Mouse (Mus musculus) gastrocnemius, adult 2 months (tissue): ENCODE measurements around the gene Rasal1. TPM values are rescaled to one million over a fixed set of nuclear protein-coding genes. Genes with fewer than 3 reads are reported as not detected.

Source experiments
- DNase-seq: peaks from one replicate; pipeline ENCODE4 v3.0.0; 2022
- H3K27ac ChIP-seq: fragments of 200-600 bp; 2 replicates; pipeline ENCODE4 v1.8.1; 2022; ENCODE audit warnings: mild to moderate bottlenecking
- H3K4me3 ChIP-seq: fragments of 200-600 bp; 2 replicates; pipeline ENCODE4 v1.8.1; 2022; ENCODE audit warnings: mild to moderate bottlenecking, moderate library complexity
- CTCF ChIP-seq: fragments of 200-600 bp; IDR thresholded peaks from 2 replicates; pipeline ENCODE4 v1.8.1; 2022; ENCODE audit warnings: antibody characterized with exemption, mild to moderate bottlenecking, moderate library complexity
- intact Hi-C: fragments of 180-260 bp; cut with DNase I; formaldehyde crosslinking; loops from one replicate; pipeline ENCODE4 v1.15.1; 2025
- total RNA-seq, 2 experiments: library from RNA; stranded (reverse); gene quantifications; 2 replicates each; pipeline ENCODE4 v1.2.3; 2021

Rasal1 gene
- total RNA-seq, 2 experiments from 2014 or later, result not detected

DNA sequence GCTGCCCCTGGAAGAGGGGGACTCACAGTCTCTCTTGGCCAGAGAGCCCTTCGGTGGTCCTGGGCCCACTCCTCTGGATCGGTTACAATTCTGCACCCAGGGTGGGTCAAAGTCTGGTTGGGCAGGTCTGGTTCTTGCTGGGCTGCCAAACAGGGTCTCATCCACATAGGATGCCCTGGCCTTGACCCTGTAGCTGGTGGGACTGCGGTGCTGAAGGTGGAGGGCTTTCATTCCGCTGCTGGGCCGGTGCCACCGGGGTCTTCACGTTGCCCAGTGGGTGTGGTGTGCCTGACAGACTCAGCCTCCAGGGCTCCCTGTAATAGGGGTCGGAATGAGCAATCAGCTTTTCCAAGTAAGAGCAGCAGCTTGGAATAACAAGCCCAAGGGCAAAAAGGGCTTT is 37.2 kb upstream of the Rasal1 start:
- TF ChIP-seq CTCF, result no peak
- peak overlapping the region; percentile 78 for H3K4me3 ChIP-seq
- DNase-seq, result no peak
- H3K27ac ChIP-seq, result peak overlapping the region; percentile 98
- intact Hi-C loops, result no loop called here

DNA sequence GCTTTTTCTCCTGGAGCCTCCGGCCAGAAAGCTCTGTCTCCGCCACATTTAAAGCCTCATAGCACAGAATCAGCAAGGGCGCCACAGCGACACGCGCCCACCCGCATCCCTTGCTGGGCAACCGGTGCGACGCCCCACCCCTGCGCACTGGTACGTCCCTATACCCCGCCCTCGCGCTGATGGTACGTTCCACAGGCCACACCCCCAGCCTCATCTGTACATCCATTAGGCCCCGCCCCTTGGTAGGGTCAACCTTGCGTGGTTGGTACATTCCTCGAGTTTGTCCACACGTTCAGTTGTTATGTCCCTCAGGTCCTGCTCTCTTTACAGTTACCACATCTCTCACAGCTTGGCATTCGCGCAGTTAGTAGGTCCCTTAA is 36.2 kb upstream of the Rasal1 start, which contains the start of the genes Rita1 and Ddx54:
TSS of gene Rita1 (minus strand) at position 148 of the 380 bp plus-strand sequence.
TSS of gene Ddx54 (plus strand) at position 298 of the 380 bp plus-strand sequence.
- TF ChIP-seq CTCF, result no peak
- intact Hi-C loops, result no loop called here
- peak within 1 kb of the TSS; percentile 78 for H3K4me3 ChIP-seq
- peak; percentile 97 for DNase-seq
- peak within 1 kb of the TSS; percentile 98 for H3K27ac ChIP-seq

GRCm38 (mm10) chr5:120612822-120613604 is 35.6 kb upstream of the Rasal1 start:
- Histone ChIP-seq H3K27ac (peak overlapping the region; percentile 98), H3K4me3 (peak overlapping the region; percentile 78)
- TF ChIP-seq CTCF, result no peak
- peak; percentile 100 for DNase-seq
- intact Hi-C loops, result no loop called here

GRCm38 (mm10) chr5:120615903-120616302 is 32.7 kb upstream of the Rasal1 start:
- H3K4me3 ChIP-seq, result no peak overlapping the region
- H3K27ac ChIP-seq, result no peak overlapping the region
- intact Hi-C loops, result no loop called here
- DNase-seq, result no peak
- TF ChIP-seq CTCF, result peak; percentile 58

- TF ChIP-seq CTCF, result no peak
- Histone ChIP-seq H3K4me3 (no peak overlapping the region), H3K27ac (no peak overlapping the region)
- intact Hi-C loops, result no loop called here
- no peak for DNase-seq
Observed at GRCm38 (mm10) chr5:120618778-120619177, 29.8 kb upstream of the Rasal1 start.

- TF ChIP-seq CTCF, result peak; percentile 84
- no peak overlapping the region for H3K4me3 ChIP-seq
- no peak overlapping the region for H3K27ac ChIP-seq
- intact Hi-C loops, result no loop called here
- DNase-seq, result peak; percentile 60
Observed at GRCm38 (mm10) chr5:120619201-120619600, 29.4 kb upstream of the Rasal1 start.

- no peak; the same call in 1 of the 2 replicates for TF ChIP-seq CTCF
- no peak overlapping the region for H3K4me3 ChIP-seq
- no peak overlapping the region for H3K27ac ChIP-seq
- intact Hi-C loops, result loop anchor here (1.0 to 10.0 kb wide), 2 partner anchors 53 to 124 kb away; partner anchors contain the start of gene Oas2
- DNase-seq, result peak; percentile 82
Observed at GRCm38 (mm10) chr5:120620375-120621077, 28.1 kb upstream of the Rasal1 start.

DNA sequence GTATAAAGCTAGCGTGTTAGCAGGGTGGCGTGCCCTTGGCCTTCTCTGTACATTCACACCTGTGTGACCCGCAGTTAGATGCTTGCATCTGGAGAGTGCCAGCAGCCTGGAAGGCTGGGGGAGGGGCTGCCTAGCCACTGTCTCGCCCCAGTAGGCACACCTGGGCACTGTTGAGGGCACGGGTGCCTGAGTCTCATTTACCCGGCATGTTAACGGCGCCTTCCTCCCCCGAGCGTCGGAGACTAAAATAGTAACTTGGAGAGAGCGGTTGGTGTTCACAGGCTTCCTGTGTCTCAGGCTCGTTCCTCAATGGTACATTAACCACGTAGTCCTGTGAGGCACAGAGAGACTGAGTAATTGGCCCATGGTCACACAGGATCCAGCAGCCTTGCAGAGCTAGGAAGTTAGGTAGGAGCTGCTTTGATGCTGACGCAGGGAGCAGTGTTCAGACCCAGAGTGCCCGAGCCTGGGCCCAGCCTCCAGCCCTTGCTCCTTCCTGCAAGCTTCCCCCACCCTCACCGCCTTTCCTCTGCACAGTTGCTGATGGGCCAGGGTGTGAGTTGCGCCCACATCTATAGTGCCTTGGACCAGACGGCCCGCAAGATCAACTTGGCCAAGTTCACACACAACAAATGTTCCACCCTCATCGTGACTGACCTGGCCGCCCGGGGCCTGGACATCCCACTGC is 27.4 kb upstream of the Rasal1 start:
- Histone ChIP-seq H3K4me3 (no peak overlapping the region), H3K27ac (no peak overlapping the region)
- intact Hi-C loops, result loop anchor here (10.0 kb wide), 1 partner anchor 124 kb away; the partner anchor contains the start of gene Oas2
- no peak for TF ChIP-seq CTCF
- no peak for DNase-seq

DNA sequence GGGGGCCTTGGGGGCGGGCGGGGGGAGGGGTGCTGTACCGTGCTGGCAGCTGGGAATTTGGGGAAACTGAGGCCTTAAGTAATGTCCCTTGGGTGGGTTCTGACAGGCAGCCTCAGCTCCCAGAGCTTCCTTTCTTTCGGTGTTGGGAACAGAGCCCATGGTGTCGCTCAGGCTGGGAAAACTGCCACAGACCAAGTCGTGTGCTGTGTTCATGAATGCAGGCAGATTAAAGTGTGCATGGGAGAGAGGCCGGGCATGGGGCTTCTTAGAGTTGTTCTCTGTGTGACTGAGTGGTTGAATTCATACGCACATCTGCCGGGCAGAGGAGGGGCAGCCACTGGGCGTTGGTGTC is 26.8 kb upstream of the Rasal1 start:
- intact Hi-C loops, result loop anchor here (1.0 to 10.0 kb wide), 2 partner anchors 92 to 123 kb away; partner anchors contain the start of gene Oas2
- TF ChIP-seq CTCF, result no peak
- Histone ChIP-seq H3K4me3 (no peak overlapping the region), H3K27ac (no peak overlapping the region)
- no peak for DNase-seq

DNA sequence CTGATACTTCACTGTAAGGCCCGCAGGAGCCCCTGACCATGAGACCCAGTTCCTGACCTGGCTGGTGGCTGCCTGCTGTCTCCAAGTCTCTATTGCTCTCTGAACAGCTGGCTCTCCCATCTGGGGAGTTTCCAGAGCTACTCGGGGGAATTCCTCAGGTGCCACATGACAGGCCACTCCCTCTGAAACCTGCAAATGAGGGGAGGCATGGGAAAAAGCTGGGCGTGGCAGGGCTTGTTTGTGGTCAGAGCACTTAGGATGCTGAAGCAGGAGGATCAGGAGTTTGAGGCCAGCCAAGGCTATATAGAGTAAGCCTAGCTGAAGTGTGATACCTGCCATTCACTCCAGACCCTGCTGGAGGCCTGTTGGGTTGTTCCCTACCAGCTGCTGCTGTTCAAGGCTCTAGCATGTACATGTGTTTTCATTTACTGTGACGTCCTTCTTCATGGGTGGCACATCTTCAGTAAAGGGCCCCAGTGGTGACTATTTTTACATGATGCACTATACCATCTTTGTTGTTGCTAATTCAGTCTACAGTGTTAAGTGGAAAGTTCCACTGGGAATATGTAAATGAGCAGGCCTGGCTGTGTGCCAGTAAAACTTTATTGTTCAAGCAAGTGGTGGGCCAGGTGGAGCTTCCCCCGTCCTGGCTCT is 26.3 kb upstream of the Rasal1 start:
- Histone ChIP-seq H3K27ac (no peak overlapping the region), H3K4me3 (no peak overlapping the region)
- no peak for DNase-seq
- TF ChIP-seq CTCF, result no peak
- intact Hi-C loops, result loop anchor here (1.0 to 10.0 kb wide), 2 partner anchors 92 to 122 kb away; partner anchors contain the start of gene Oas2

GRCm38 (mm10) chr5:120624427-120624826 is 24.2 kb upstream of the Rasal1 start:
- no peak overlapping the region for H3K4me3 ChIP-seq
- no peak for DNase-seq
- no peak overlapping the region for H3K27ac ChIP-seq
- intact Hi-C loops, result loop anchor here (10.0 kb wide), 1 partner anchor 120 kb away; the partner anchor contains the start of gene Oas2
- TF ChIP-seq CTCF, result no peak

GRCm38 (mm10) chr5:120626399-120626798 is 22.2 kb upstream of the Rasal1 start:
- Histone ChIP-seq H3K27ac (no peak overlapping the region), H3K4me3 (no peak overlapping the region)
- TF ChIP-seq CTCF, result no peak
- DNase-seq, result no peak
- intact Hi-C loops, result loop anchor here (10.0 kb wide), 1 partner anchor 118 kb away; the partner anchor contains the start of gene Oas2
